Mouse (Mus musculus) G1E (cell line): ENCODE measurements around the gene Tpra1. TPM values are rescaled to one million over a fixed set of nuclear protein-coding genes. Genes with fewer than 3 reads are reported as not detected.

Experiments used
- ATAC-seq: 2 replicates; pipeline ENCODE4 v1.8.0; 2016; ENCODE audit warnings: mild to moderate bottlenecking; ENCODE audit not compliant: insufficient number of reproducible peaks, poor library complexity, low FRiP score, severe bottlenecking; ENCODE audit errors: extremely low read depth
- DNase-seq: peaks from one replicate; pipeline ENCODE4 v3.0.0; 2012; ENCODE audit warnings: low spot score
- H3K27me3 ChIP-seq: 2 replicates; pipeline ENCODE4 v1.6.1; 2012; ENCODE audit warnings: mild to moderate bottlenecking, low read length, inconsistent platforms; ENCODE audit not compliant: insufficient read depth
- H3K36me3 ChIP-seq: replicated peaks from 2 replicates; pipeline ENCODE3; 2012; ENCODE audit warnings: mild to moderate bottlenecking, inconsistent platforms
- H3K4me1 ChIP-seq: 2 replicates; pipeline ENCODE4 v1.6.1; 2012; ENCODE audit warnings: low read depth, low read length, inconsistent platforms, mixed read lengths; ENCODE audit not compliant: insufficient read depth
- H3K4me3 ChIP-seq: 2 replicates; pipeline ENCODE4 v1.5.1; 2012; ENCODE audit warnings: low read depth, mild to moderate bottlenecking, inconsistent platforms, low read length, moderate library complexity, mixed read lengths
- H3K9me3 ChIP-seq: replicated peaks from 2 replicates; pipeline ENCODE4 v1.6.1; 2012; ENCODE audit warnings: inconsistent platforms
- CTCF ChIP-seq: IDR thresholded peaks from 2 replicates; pipeline ENCODE4 v1.5.1; 2012; ENCODE audit warnings: low read depth, low read length, inconsistent platforms, mixed read lengths
- GATA1 ChIP-seq: IDR thresholded peaks from 2 replicates; pipeline ENCODE4 v1.6.1; 2012; ENCODE audit warnings: borderline replicate concordance, low read length, inconsistent platforms, mixed read lengths
- GATA2 ChIP-seq: IDR thresholded peaks from 2 replicates; pipeline ENCODE4 v1.6.1; 2012; ENCODE audit warnings: low read depth, low read length, inconsistent platforms, borderline replicate concordance
- POLR2AphosphoS5 ChIP-seq: IDR thresholded peaks from 2 replicates; pipeline ENCODE4 v1.6.1; 2012; ENCODE audit warnings: low read depth, low read length, inconsistent platforms; ENCODE audit not compliant: insufficient replicate concordance
- TAL1 ChIP-seq: conservative IDR thresholded peaks from 2 replicates; pipeline ENCODE4 v1.6.1; 2012; ENCODE audit warnings: low read depth, low read length, inconsistent platforms, mixed read lengths
- polyA plus RNA-seq: library from polyadenylated mRNA; stranded (reverse); fragments of >175 nt; gene quantifications from 2 replicates; pipeline ENCODE4 v1.2.3, GENCODE M21; 2012
- total RNA-seq, 2 experiments: library from RNA; stranded (forward) in 1 of 2; stranded (reverse) in 1 of 2; fragments of 200-1000 nt in 1 of 2; fragments of >200 nt in 1 of 2; fragmentation: Nextera tagmentation in 1 of 2; gene quantifications; 2 replicates each; pipeline ENCODE4 v1.2.3; 2014 to 2017

Tpra1 gene
- total and polyA plus RNA-seq, 3 experiments = 25.9 to 70.6 (median 30.5) TPM

- Histone ChIP-seq H3K9me3 (no peaks in the 10 kb centered on the region), H3K27me3 (peaks cover 66% of the 10 kb centered on the region), H3K4me1 (peaks cover 3% of the 10 kb centered on the region), H3K4me3 (no peak overlapping the region), H3K36me3 (no peaks in the 10 kb centered on the region)
- ATAC-seq (no peak), DNase-seq (no peak)
- no peak for TF ChIP-seq GATA1
- TF ChIP-seq TAL1 = no peak
- no peak for TF ChIP-seq POLR2AphosphoS5
- TF ChIP-seq CTCF = no peak
- no peak for TF ChIP-seq GATA2
These were observed 27.4 kb downstream of the Tpra1 start for GRCm38 (mm10) chr6:88929451-88929850.

GRCm38 (mm10) chr6:88930049-88930448 lies 28.0 kb downstream of the Tpra1 start:
- DNase-seq (no peak), ATAC-seq (no peak)
- H3K36me3 ChIP-seq = no peaks in the 10 kb centered on the region
- peaks cover 3% of the 10 kb centered on the region for H3K4me1 ChIP-seq
- no peak for TF ChIP-seq POLR2AphosphoS5
- TF ChIP-seq TAL1 = no peak
- no peak for TF ChIP-seq GATA2
- peaks cover 72% of the 10 kb centered on the region for H3K27me3 ChIP-seq
- H3K4me3 ChIP-seq = no peak overlapping the region
- H3K9me3 ChIP-seq = no peaks in the 10 kb centered on the region

DNA sequence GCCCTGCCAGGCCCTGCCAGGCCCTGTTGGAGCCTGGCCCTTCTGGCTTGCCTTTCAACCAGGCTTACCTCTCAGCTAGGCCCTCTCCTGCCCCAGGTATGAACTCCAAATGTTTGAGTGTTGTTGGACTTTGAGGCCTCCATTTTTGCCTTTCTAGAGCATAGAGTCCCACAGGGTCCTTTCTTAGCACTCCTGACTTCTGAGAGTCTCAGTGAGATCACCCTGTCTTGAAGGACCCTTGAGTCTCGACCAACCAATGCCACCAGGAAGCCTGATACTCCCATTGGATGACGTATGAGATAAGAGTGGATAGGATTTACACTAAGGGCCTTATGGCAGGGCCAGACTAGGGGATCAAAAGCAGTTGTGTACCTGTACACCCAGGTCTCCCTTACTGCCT lies 29.4 kb downstream of the Tpra1 start:
- ATAC-seq = no peak
- Histone ChIP-seq H3K4me1 (peaks cover 3% of the 10 kb centered on the region; the same call in 1 of the 2 replicates), H3K36me3 (no peaks in the 10 kb centered on the region), H3K27me3 (peaks cover 68% of the 10 kb centered on the region), H3K9me3 (no peaks in the 10 kb centered on the region), H3K4me3 (no peak overlapping the region)
- TF ChIP-seq GATA2 = no peak
- no peak for TF ChIP-seq GATA1
- no peak for TF ChIP-seq POLR2AphosphoS5
- TF ChIP-seq CTCF = no peak
- no peak for DNase-seq

- Histone ChIP-seq H3K27me3 (peaks cover 73% of the 10 kb centered on the region), H3K4me1 (no peaks in the 10 kb centered on the region), H3K4me3 (no peak overlapping the region), H3K36me3 (no peaks in the 10 kb centered on the region), H3K9me3 (no peaks in the 10 kb centered on the region)
- TF ChIP-seq CTCF (no peak), POLR2AphosphoS5 (no peak), GATA2 (no peak), GATA1 (no peak), TAL1 (no peak)
- ATAC-seq (no peak), DNase-seq (no peak)
These were observed 32.1 kb downstream of the Tpra1 start for GRCm38 (mm10) chr6:88934132-88934531.

GRCm38 (mm10) chr6:88934816-88935215 lies 32.8 kb downstream of the Tpra1 start:
- Histone ChIP-seq H3K36me3 (no peaks in the 10 kb centered on the region), H3K4me3 (no peak overlapping the region), H3K9me3 (no peaks in the 10 kb centered on the region), H3K4me1 (no peaks in the 10 kb centered on the region), H3K27me3 (peaks cover 66% of the 10 kb centered on the region)
- ATAC-seq (no peak), DNase-seq (no peak)
- TF ChIP-seq POLR2AphosphoS5 = no peak
- no peak for TF ChIP-seq TAL1
- no peak for TF ChIP-seq GATA1
- TF ChIP-seq CTCF = no peak
- TF ChIP-seq GATA2 = no peak

DNA sequence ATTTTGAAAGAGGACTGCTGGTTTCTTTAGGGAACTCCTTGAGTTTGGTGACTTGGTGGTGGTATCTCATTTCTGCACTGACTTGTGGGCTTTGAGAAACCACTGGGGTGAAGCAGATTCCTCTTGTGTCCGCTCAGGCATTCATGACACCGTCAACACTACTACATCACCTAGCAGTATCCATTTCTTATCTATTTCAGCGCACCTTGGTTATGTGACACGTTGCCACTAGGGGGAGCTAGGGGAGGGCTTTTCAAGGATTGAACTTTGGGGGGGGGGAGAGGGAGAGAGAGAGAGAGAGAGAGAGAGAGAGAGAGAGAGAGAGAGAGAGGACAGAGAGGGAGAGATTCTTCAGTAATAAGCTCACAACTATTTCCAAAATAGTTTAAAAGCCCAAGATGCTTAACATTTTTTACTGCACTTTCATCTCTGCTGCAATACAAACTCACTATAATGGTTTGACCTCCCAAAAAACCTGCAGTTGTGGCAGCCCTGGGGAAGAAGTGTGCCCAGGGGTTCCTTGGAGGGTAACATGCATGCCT lies 33.8 kb downstream of the Tpra1 start:
- TF ChIP-seq GATA1 (no peak), GATA2 (no peak), POLR2AphosphoS5 (no peak), TAL1 (no peak), CTCF (0 out of 2 replicates have a peak, but pooled peaks have one; percentile 9)
- Histone ChIP-seq H3K4me3 (no peak overlapping the region), H3K27me3 (peaks cover 63% of the 10 kb centered on the region), H3K9me3 (no peaks in the 10 kb centered on the region), H3K36me3 (no peaks in the 10 kb centered on the region), H3K4me1 (no peaks in the 10 kb centered on the region)
- no peak for ATAC-seq
- DNase-seq = no peak
